Mouse (Mus musculus): ENCODE results near the gene Ppcdc.
"Not testable (repeated sequence)": the region's sequence is repeated elsewhere in the genome, so short reads cannot be mapped to it uniquely, and the experiment has no call there.

Gene Ppcdc

GRCm38 (mm10) chr9:57427937-57428336 lies 12.0 kb downstream of the Ppcdc start:
- no peak for DNase-seq

GRCm38 (mm10) chr9:57427123-57427522 lies 12.8 kb downstream of the Ppcdc start:
- not testable (repeated sequence) for DNase-seq

GRCm38 (mm10) chr9:57425116-57425515 lies 14.8 kb downstream of the Ppcdc start:
- DNase-seq = no peak

GRCm38 (mm10) chr9:57424066-57424465 lies 15.9 kb downstream of the Ppcdc start:
- DNase-seq = no peak

GRCm38 (mm10) chr9:57421688-57422111 lies 18.2 kb downstream of the Ppcdc start:
- no peak for DNase-seq

GRCm38 (mm10) chr9:57421121-57421571 lies 18.8 kb downstream of the Ppcdc start:
- no peak for DNase-seq

- peak; percentile 70 for DNase-seq
Measured at GRCm38 (mm10) chr9:57420321-57421120, 19.4 kb downstream of the Ppcdc start.

GRCm38 (mm10) chr9:57419521-57420267 lies 20.2 kb downstream of the Ppcdc start:
- no peak for DNase-seq

GRCm38 (mm10) chr9:57417341-57417740 lies 22.6 kb downstream of the Ppcdc start:
- peak; percentile 94 for DNase-seq

GRCm38 (mm10) chr9:57407120-57407905 lies 32.6 kb downstream of the Ppcdc start:
- DNase-seq = no peak

- no peak for DNase-seq
Measured at GRCm38 (mm10) chr9:57406395-57406794, 33.5 kb downstream of the Ppcdc start.

- no peak for DNase-seq
Measured at GRCm38 (mm10) chr9:57404036-57404435, 35.9 kb downstream of the Ppcdc start.

GRCm38 (mm10) chr9:57402318-57403251 lies 37.3 kb downstream of the Ppcdc start:
- no peak for DNase-seq

GRCm38 (mm10) chr9:57398773-57399172 lies 41.2 kb downstream of the Ppcdc start:
- DNase-seq = no peak

- no peak for DNase-seq
Measured at GRCm38 (mm10) chr9:57392892-57393291, 47.0 kb downstream of the Ppcdc start.

GRCm38 (mm10) chr9:57390869-57391268 lies 49.1 kb downstream of the Ppcdc start:
- no peak for DNase-seq

GRCm38 (mm10) chr9:57389131-57389530 lies 50.8 kb downstream of the Ppcdc start:
- no peak for DNase-seq

GRCm38 (mm10) chr9:57386926-57387325 lies 53.0 kb downstream of the Ppcdc start:
- no peak for DNase-seq

GRCm38 (mm10) chr9:57384621-57385020 lies 55.3 kb downstream of the Ppcdc start:
- DNase-seq = no peak

GRCm38 (mm10) chr9:57360999-57361398 lies 78.9 kb downstream of the Ppcdc start:
- DNase-seq = no peak

- DNase-seq = no peak
Measured at GRCm38 (mm10) chr9:57354377-57355183, 85.3 kb downstream of the Ppcdc start.

Measured in cerebellum, adult 9-11 months (tissue).